Mouse (Mus musculus) bone marrow macrophage, adult 2 months (primary cell): ENCODE measurements around the gene Rin3.

ENCODE experiments used
- CTCF ChIP-seq: IDR thresholded peaks from 2 replicates; pipeline ENCODE4 v1.5.1; 2012; ENCODE audit warnings: low read depth, mild to moderate bottlenecking, low read length, moderate library complexity
- POLR2A ChIP-seq: IDR thresholded peaks from 2 replicates; pipeline ENCODE4 v1.6.1; 2012; ENCODE audit warnings: mild to moderate bottlenecking, low read depth, low read length, borderline replicate concordance

DNA sequence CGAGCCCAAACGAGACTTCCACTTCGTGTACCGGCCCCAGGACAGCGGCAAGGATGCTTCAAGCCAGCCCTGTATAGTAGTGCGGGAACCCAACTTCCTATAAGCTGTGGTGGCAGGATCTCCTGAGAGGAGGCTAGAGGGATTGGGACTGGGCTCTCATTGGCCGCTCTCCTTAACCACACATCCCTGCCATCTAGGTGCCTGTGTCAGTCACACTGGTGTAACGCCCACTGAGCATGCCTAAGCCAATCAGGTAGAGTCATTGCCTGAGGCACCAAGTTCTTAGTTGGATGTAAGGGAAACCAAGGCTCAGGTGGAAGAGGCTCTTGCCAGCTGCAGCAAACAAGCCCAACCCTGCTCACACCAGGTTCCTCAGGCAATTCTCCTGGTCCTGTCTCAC lies 107.2 kb downstream of the Rin3 start:
- TF ChIP-seq CTCF: no peak
- no peak for TF ChIP-seq POLR2A
